Mouse (Mus musculus) embryonic fibroblast, embryonic 13.5 days (primary cell): ENCODE results near the gene Scg5.

Experiments used
- CTCF ChIP-seq: IDR thresholded peaks from 2 replicates; pipeline ENCODE4 v1.5.1; 2011; ENCODE audit warnings: mild to moderate bottlenecking, control low read depth, low read length, moderate library complexity, borderline replicate concordance; ENCODE audit not compliant: insufficient read depth
- POLR2A ChIP-seq: IDR thresholded peaks from 2 replicates; pipeline ENCODE4 v1.6.1; 2011; ENCODE audit warnings: low read depth, mild to moderate bottlenecking, control low read depth, low read length, moderate library complexity

- TF ChIP-seq CTCF (no peak), POLR2A (no peak)
Observed at GRCm38 (mm10) chr2:113821176-113821734, 7.7 kb downstream of the Scg5 start.
